Mouse (Mus musculus) lung, embryonic 16.5 days (tissue): ENCODE data around the gene Slc10a7. TPM values are rescaled to one million over a fixed set of nuclear protein-coding genes. Genes with fewer than 3 reads are reported as not detected.
A peak's percentile ranks its signal among the peaks of the same experiment; 100 is the strongest.

Experiments
- ATAC-seq: fragments of 200-750 bp; cut with Nextera tagmentation; 2 replicates; pipeline ENCODE4 v1.8.0; 2017; ENCODE audit warnings: low read depth, mild to moderate bottlenecking, moderate library complexity
- H3K27ac ChIP-seq: fragments of 300-500 bp; sonication (generic); 2 replicates; pipeline ENCODE4 v1.5.1; 2014; ENCODE audit warnings: mild to moderate bottlenecking, control low read depth, low read length
- H3K27me3 ChIP-seq: fragments of 300-500 bp; sonication (generic); 2 replicates; pipeline ENCODE4 v1.6.1; 2014; ENCODE audit warnings: low read depth, low read length, mixed read lengths; ENCODE audit not compliant: control insufficient read depth, insufficient read depth
- H3K36me3 ChIP-seq: fragments of 300-500 bp; sonication (generic); 2 replicates; pipeline ENCODE4 v1.6.1; 2014; ENCODE audit warnings: low read length; ENCODE audit not compliant: control insufficient read depth, insufficient read depth
- H3K4me1 ChIP-seq: fragments of 300-500 bp; sonication (generic); replicated peaks from 2 replicates; pipeline ENCODE4 v1.6.1; 2014; ENCODE audit warnings: low read length, mixed read lengths; ENCODE audit not compliant: control insufficient read depth, insufficient read depth
- H3K4me2 ChIP-seq: fragments of 300-500 bp; sonication (generic); 2 replicates; pipeline ENCODE4 v1.6.1; 2014; ENCODE audit warnings: low read depth, low read length, control low read depth
- H3K4me3 ChIP-seq: fragments of 300-500 bp; sonication (generic); 2 replicates; pipeline ENCODE4 v1.5.1; 2014; ENCODE audit warnings: mild to moderate bottlenecking, low read length, control low read depth
- H3K9ac ChIP-seq: fragments of 300-500 bp; sonication (generic); 2 replicates; pipeline ENCODE4 v1.6.1; 2014; ENCODE audit warnings: low read length, control low read depth
- H3K9me3 ChIP-seq: fragments of 300-500 bp; sonication (generic); 2 replicates; pipeline ENCODE4 v1.6.1; 2016; ENCODE audit warnings: low read length; ENCODE audit not compliant: control insufficient read depth
- WGBS: fragments of 180-500 bp; shearing (Covaris S2); extraction: QIAGEN DNeasy Blood & Tissue Kit; methylation state at CpG from one replicate; pipeline ENCODE4 v1.1.7; 2014; 5-methylcytosine and 5-hydroxymethylcytosine counted together
- polyA plus RNA-seq: library from polyadenylated mRNA; unstranded; fragments of >200 nt; fragmentation: Nextera tagmentation; extraction: Ambion mirVana; gene quantifications from 2 replicates; pipeline ENCODE4 v1.2.1, GENCODE M21; 2015

The Slc10a7 gene
- polyA plus RNA-seq, 1 experiment from 2014 or later: 21.6 TPM

DNA sequence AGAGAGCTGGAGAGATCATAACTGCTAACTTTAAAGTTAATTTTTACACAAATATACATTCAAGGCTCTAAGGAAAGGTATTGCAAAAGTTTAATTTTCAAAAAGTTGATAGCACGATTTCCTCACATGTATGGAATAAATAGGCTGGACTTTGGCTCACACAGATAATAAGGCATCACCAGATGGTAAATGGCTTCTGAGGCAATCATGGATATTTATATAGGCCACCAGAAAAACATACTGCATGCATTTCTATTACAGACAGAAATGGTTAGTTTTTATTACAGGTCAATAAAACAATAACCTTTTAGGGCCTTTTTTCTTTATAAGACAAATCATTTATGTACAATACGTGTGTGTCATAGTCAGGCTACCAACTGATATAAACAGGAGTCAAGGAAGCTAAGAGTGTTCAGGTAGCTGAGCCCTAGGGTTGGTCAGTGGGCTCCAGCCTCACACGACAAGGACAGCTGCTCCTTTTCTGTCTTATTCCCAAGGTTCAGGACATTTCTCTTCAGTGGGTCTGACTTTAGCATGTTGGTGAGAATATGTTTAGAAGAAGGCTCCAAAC, 150.6 kb downstream of the Slc10a7 start:
- H3K9me3 ChIP-seq: no peaks in the 10 kb centered on the region
- WGBS: 81% methylated on average over 3 of the region's 3 CpGs
- ATAC-seq: no peak

DNA sequence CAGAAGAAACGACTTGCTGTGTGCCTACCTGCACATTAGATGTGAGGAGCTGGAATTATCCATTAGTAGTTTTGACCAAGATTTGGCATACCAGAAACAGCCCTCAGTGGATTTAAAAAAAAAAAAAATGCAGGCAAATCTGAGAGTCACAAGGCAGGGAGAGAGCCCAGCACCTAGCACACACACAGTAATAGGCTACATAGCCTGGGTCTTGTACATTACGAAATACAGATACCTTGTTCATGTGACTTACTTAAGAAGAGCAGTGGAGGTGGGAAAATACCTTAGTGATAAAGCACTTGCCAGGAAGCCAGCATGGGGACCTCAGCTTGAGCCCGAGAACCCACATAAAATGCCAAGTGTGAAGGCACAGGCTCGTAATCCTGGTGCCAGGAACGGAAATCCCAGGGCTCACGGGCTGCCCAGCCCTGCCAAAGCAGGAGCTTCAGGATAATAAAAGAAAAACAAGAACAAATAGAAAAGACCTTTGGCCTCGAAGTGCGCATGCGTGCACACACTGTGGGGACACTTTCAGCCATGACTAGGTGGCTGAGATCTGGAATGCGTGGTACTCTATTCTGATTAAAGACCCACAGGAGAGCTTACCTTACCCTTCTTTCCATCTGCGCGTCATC, 155.3 kb downstream of the Slc10a7 start:
- H3K9me3 ChIP-seq: no peaks in the 10 kb centered on the region
- no peaks in the 10 kb centered on the region for H3K4me1 ChIP-seq
- H3K4me2 ChIP-seq: no peak overlapping the region
- no peaks in the 10 kb centered on the region for H3K27me3 ChIP-seq
- no peaks in the 10 kb centered on the region for H3K36me3 ChIP-seq
- H3K27ac ChIP-seq: no peak overlapping the region
- 88% methylated on average over 12 of the region's 12 CpGs for WGBS
- H3K4me3 ChIP-seq: no peak overlapping the region
- H3K9ac ChIP-seq: no peak overlapping the region
- ATAC-seq: no peak

More for the DNA sequence above, 150.6 kb downstream of the Slc10a7 start:
- Histone ChIP-seq H3K9ac (no peak overlapping the region), H3K4me2 (no peak overlapping the region), H3K27me3 (no peaks in the 10 kb centered on the region), H3K4me3 (no peak overlapping the region), H3K4me1 (no peaks in the 10 kb centered on the region), H3K27ac (no peak overlapping the region), H3K36me3 (no peaks in the 10 kb centered on the region)

DNA sequence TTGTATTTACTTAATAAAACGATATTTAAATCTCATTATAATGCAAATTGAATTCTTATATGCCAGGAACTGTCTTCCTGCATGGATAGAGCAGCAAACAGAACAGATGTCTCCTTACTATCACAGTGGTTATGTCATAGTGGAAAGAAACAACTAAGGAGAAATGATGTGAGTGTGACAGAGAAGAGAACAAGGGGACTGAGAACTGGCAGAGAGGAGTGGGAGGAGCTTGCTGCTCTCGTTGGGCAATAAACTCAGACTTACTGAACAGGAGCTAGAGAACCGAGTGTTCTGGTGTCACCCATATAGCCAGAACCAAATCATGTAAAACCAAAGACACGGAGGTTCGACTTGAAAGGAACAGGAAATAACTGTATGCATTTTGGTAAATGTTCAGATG, 158.3 kb downstream of the Slc10a7 start:
- Histone ChIP-seq H3K27me3 (no peaks in the 10 kb centered on the region), H3K4me3 (no peak overlapping the region), H3K27ac (peak overlapping the region; percentile 48; the same call in 1 of the 2 replicates), H3K4me2 (no peak overlapping the region), H3K36me3 (no peaks in the 10 kb centered on the region), H3K9me3 (no peaks in the 10 kb centered on the region), H3K4me1 (no peaks in the 10 kb centered on the region), H3K9ac (no peak overlapping the region)
- ATAC-seq: peak; percentile 93
- 58% methylated on average over 5 of the region's 5 CpGs for WGBS

DNA sequence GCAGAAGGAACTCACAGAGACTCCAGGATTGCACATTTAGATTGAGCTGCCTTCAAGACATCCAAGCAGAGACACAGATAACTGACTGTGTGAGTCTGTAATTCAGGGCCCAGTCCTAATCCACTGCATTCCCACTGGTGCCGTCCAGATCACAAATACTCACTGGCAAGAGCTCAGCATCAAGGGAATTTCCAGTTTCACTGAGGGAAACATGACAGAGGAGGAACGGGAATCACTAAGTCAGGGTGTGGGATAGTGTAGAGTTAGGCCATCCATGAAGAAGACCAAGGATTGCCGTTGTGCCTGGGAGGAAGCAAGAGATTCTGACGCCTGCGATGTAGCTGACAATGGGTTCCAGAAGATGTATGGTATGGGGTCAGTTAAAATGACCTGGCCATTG, 159.1 kb downstream of the Slc10a7 start:
- WGBS: 75% methylated on average over 5 of the region's 5 CpGs
- Histone ChIP-seq H3K9ac (no peak overlapping the region), H3K9me3 (no peaks in the 10 kb centered on the region), H3K27me3 (no peaks in the 10 kb centered on the region), H3K4me1 (no peaks in the 10 kb centered on the region), H3K27ac (no peak overlapping the region), H3K36me3 (no peaks in the 10 kb centered on the region), H3K4me3 (no peak overlapping the region), H3K4me2 (no peak overlapping the region)
- ATAC-seq: no peak

DNA sequence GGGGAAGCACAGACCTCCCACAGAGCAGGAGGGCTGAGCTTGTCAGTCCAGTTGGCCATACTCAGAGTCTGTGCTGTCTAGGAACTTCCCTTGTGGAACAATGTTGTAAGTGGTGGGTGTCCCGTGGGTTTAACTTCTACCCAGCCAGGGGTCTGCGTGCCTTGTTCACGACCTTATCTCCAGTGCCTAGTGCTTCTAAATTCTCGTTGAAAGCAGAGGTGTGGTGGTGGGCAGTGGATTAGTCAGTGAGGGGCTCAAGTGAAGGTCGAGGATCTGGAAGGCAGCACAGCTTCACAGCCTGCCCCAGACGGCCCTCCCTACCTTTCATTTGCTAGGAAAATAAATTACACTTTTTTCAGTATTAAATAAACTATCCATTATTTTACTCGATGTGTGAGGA, 161.1 kb downstream of the Slc10a7 start:
- ATAC-seq: no peak
- Histone ChIP-seq H3K27me3 (no peaks in the 10 kb centered on the region), H3K9me3 (no peaks in the 10 kb centered on the region), H3K4me3 (no peak overlapping the region), H3K36me3 (no peaks in the 10 kb centered on the region), H3K4me1 (no peaks in the 10 kb centered on the region), H3K4me2 (no peak overlapping the region), H3K27ac (no peak overlapping the region), H3K9ac (no peak overlapping the region)
- WGBS: 77% methylated on average over 7 of the region's 7 CpGs

DNA sequence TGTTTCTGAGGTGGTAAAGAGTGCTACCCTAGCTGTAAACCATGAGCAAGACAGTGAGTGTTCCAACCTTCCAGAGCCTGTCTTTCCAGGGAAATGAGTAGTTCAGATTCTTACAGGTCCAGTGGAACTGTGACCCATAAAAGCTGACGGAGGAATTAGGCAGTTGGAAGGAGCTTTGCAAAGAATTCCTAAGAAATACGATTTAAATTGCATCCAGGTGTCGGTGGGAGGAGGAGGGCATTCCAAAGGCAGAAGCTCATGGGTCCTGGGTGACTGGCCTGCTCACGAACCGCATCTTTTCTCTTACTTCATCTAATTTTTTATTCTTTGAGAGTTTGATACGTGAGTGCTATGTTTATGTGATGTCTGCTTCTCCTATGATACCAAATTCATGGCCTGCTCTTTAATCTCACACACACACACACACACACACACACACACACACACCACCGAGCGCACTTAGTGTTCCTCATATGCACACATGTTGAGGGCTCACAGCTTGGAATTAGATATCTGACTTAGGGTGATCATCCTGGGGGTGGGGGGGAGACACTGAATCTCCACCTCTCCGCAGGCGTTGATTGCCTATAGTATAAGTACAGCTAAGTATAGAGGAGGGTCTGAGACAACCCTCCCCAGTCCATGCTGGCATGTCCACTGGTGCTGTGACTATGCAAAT, 169.5 kb downstream of the Slc10a7 start:
- no peak overlapping the region for H3K9ac ChIP-seq
- no peak overlapping the region for H3K4me3 ChIP-seq
- WGBS: 75% methylated on average over 10 of the region's 10 CpGs
- H3K4me2 ChIP-seq: no peak overlapping the region
- H3K36me3 ChIP-seq: peaks cover 5% of the 10 kb centered on the region
- no peak for ATAC-seq
- H3K27me3 ChIP-seq: no peaks in the 10 kb centered on the region
- no peaks in the 10 kb centered on the region for H3K9me3 ChIP-seq
- no peaks in the 10 kb centered on the region for H3K4me1 ChIP-seq
- H3K27ac ChIP-seq: no peak overlapping the region

DNA sequence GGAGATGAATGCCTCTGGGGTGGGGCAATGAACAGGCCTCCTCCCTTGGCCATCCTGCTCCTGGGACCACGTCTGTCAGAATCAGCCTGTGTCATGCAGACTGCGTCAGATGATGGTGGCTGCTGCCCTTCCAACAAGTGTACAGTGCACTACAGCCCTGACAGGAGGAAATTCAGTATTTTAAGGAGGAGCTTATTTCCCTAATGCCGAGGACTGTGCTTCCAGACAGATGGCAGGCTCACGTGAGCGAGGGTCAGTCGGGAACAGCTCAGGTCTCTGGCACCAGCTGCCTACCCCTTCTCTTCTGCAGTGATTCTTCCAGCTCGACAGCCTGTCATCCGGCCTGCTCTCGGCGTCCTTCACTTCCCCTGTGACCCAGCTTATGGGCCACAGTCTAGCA, 181.6 kb downstream of the Slc10a7 start:
- H3K9me3 ChIP-seq: no peaks in the 10 kb centered on the region
- no peak overlapping the region for H3K4me3 ChIP-seq
- H3K9ac ChIP-seq: no peak overlapping the region
- no peak overlapping the region for H3K27ac ChIP-seq
- no peaks in the 10 kb centered on the region for H3K27me3 ChIP-seq
- H3K36me3 ChIP-seq: no peaks in the 10 kb centered on the region
- no peak for ATAC-seq
- 60% methylated on average over 10 of the region's 10 CpGs for WGBS
- no peak overlapping the region for H3K4me2 ChIP-seq
- no peaks in the 10 kb centered on the region for H3K4me1 ChIP-seq

DNA sequence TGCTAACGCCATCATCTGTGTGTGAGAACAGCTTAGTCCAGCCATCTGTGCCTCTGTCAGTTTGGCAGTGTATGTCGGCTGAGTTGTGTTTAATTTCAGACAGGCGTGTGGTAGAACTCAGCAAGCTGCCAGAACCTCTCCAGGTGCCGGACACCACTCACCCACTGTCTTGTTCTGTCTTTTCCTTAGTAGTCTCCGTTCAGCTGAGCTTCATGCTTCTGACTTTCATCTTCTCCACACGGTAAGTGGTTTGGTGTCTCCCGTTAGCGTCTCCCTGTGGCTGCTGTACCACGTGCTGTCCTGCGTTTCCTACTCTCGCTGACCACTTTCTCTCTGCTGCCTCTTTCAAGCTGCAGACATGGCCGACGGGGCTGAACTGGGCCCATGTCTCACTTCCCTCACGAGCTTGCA, 189.2 kb downstream of the Slc10a7 start:
- H3K9ac ChIP-seq: no peak overlapping the region
- no peak for ATAC-seq
- 89% methylated on average over 14 of the region's 14 CpGs for WGBS

DNA sequence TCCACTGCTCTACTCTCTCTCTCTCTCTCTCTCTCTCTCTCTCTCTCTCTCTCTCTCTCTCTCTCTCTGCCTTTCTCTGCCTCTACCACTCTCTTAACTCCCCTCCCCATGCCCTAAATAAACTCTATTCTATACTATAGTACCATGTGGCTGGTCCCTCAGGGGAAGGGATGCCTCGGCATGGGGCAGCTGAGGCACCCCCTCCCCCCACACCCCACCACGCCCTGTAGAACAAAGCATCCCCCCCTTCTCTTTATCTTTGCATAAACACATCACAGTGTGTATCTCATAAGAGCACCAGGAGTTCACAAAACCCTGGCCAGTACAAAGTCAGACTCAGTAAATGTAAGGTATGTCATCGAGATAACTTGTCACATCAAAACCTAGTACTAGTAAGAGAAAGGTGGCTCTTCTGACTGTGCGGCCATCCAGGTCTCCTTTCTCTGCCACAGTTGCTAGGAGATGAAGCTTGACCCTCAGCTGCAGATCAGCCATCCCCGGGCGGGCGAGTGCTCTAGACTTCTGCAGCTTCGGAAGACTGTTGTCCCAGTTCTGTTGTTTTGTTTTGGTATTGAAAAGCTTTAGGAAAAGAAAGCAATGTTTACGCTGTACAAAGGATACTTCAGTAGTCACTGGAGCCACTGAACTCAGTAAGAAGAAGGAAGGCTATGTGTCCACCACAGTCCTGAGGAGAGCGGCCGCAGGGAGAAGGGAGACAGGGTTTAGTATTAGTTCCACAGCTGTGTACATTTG, 194.1 kb downstream of the Slc10a7 start:
- Histone ChIP-seq H3K27me3 (no peaks in the 10 kb centered on the region), H3K4me1 (no peaks in the 10 kb centered on the region), H3K9me3 (no peaks in the 10 kb centered on the region), H3K27ac (no peak overlapping the region), H3K9ac (no peak overlapping the region), H3K36me3 (peaks cover 11% of the 10 kb centered on the region), H3K4me2 (no peak overlapping the region), H3K4me3 (no peak overlapping the region)
- ATAC-seq: no peak
- 49% methylated on average over 11 of the region's 11 CpGs for WGBS

More for the DNA sequence above, 189.2 kb downstream of the Slc10a7 start:
- Histone ChIP-seq H3K4me1 (no peaks in the 10 kb centered on the region), H3K27ac (no peak overlapping the region), H3K36me3 (peaks cover 16% of the 10 kb centered on the region), H3K4me2 (no peak overlapping the region), H3K9me3 (no peaks in the 10 kb centered on the region), H3K4me3 (no peak overlapping the region), H3K27me3 (no peaks in the 10 kb centered on the region)
